Comparison of ENCODE assay signal across 8 mouse cellular contexts in the genomic region with DNA sequence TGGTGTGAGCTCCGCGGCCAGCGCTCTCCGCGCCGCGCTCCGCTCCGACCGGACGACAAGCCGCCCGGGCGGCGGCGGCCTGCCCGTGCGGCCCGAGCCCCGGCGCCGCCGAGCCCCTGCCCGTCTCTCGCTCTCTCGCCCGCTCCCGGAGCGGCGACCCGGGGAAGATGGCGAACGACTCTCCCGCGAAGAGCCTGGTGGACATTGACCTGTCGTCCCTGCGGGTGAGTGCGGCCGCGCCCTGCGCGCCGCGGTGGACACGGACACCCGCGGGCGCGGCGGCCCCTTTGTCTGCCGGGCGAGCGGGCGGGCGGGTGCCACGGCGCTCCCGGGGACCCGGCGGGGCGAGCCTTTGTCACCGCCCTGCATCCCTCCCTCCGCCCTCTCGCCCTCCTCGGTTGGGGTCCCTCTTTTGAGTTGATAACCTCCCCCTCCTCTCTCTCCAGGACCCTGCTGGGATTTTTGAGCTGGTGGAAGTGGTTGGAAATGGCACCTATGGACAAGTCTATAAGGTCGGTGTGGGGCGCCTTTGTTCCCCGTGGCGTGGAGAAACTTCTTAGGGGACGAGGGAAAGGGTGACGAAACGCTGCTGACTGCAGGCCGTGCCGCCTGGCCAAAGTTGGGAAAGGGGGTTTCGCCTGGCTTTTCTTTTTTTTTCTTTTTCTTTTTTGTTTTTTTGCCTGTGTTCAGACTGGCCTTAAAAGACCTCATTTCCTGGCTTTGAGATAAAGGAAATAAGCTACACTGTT. TPM values are rescaled to one million over a fixed set of nuclear protein-coding genes. Genes with fewer than 3 reads are reported as not detected.
DNase-seq lines count a peak whose midpoint lies in the region; ATAC-seq and TF ChIP-seq lines count a peak whose summit lies in the region.

No protein-coding gene starts in this region.

- no peaks in the 10 kb centered on the region for H3K27me3 ChIP-seq in forebrain, embryonic 13.5 days
- H3K27me3 ChIP-seq in midbrain, embryonic 11.5 days (ENCODE audit: control insufficient read depth, insufficient read depth, low read length): no peaks in the 10 kb centered on the region
- H3K27me3 ChIP-seq in splenic B cell, adult 2 months (ENCODE audit: control insufficient read depth, insufficient read depth, low read length, poor library complexity, severe bottlenecking): no peaks in the 10 kb centered on the region

- peak overlapping the region; percentile 83 for H3K4me2 ChIP-seq in forebrain, embryonic 13.5 days
- peak overlapping the region; percentile 91 for H3K4me2 ChIP-seq in midbrain, embryonic 11.5 days

- H3K4me3 ChIP-seq in layer of hippocampus, adult 2 months: peak overlapping the region; percentile 83
- H3K4me3 ChIP-seq in brown adipose tissue, adult 24 weeks (ENCODE audit: insufficient read depth, low read depth, low read length): peak overlapping the region; percentile 99
- H3K4me3 ChIP-seq in forebrain, embryonic 13.5 days: peak overlapping the region; percentile 96
- H3K4me3 ChIP-seq in midbrain, embryonic 11.5 days (ENCODE audit: low read depth, low read length): peak overlapping the region; percentile 97

- TF ChIP-seq CTCF in layer of hippocampus, adult 2 months (conservative IDR thresholded peaks at IDR 0.05): no peak

- peak overlapping the region; percentile 100 for H3K9ac ChIP-seq in forebrain, embryonic 13.5 days
- H3K9ac ChIP-seq in midbrain, embryonic 11.5 days (ENCODE audit: low read length): peak overlapping the region; percentile 100

- peaks cover 18% of the 10 kb centered on the region for H3K4me1 ChIP-seq in brown adipose tissue, adult 24 weeks (ENCODE audit: control insufficient read depth, insufficient read depth, insufficient read length, low read length)
- peaks cover 43% of the 10 kb centered on the region for H3K4me1 ChIP-seq in forebrain, embryonic 13.5 days
- peaks cover 29% of the 10 kb centered on the region for H3K4me1 ChIP-seq in midbrain, embryonic 11.5 days (ENCODE audit: control insufficient read depth, insufficient read depth, low read length)

- ATAC-seq in forebrain, embryonic 13.5 days: peak; percentile 26
- peak; percentile 54 for ATAC-seq in midbrain, embryonic 11.5 days (ENCODE audit: low FRiP score)

- DNase-seq in layer of hippocampus, adult 2 months (ENCODE audit: low spot score in 2 of 2): no peak
- no peak for DNase-seq in layer of hippocampus, adult 9-11 months
- peak; percentile 59 to 82 for DNase-seq in heart, postnatal 36 days
- peak; percentile 39 to 46 for DNase-seq in left cerebral cortex, postnatal 25 days (ENCODE audit: low spot score in 2 of 2)
- peak; percentile 98 for DNase-seq in midbrain, embryonic 11.5 days (ENCODE audit: low spot score, missing footprints)
- peak; percentile 31 for DNase-seq in splenic B cell, adult 2 months (ENCODE audit: low read depth, low spot score)

- under 1% methylated on average over 48 of the region's 75 CpGs for WGBS in forebrain, embryonic 13.5 days
- under 1% methylated on average over 46 of the region's 75 CpGs for WGBS in midbrain, embryonic 11.5 days

- intact Hi-C loops in heart, postnatal 36 days (cut with DNase I): loop anchor here (2.0 to 10.0 kb wide), 4 partner anchors 32 to 216 kb away; no protein-coding TSS in a partner anchor
- intact Hi-C loops in left cerebral cortex, postnatal 25 days (cut with DNase I): loop anchor here (2.0 to 5.0 kb wide), 4 partner anchors 36 to 344 kb away; no protein-coding TSS in a partner anchor

- H3K9me3 ChIP-seq in forebrain, embryonic 13.5 days (replicated peaks): no peaks in the 10 kb centered on the region
- no peaks in the 10 kb centered on the region for H3K9me3 ChIP-seq in midbrain, embryonic 11.5 days (ENCODE audit: control insufficient read depth, low read length)

- peaks cover 20% of the 10 kb centered on the region for H3K36me3 ChIP-seq in forebrain, embryonic 13.5 days (ENCODE audit: poor library complexity, severe bottlenecking)
- H3K36me3 ChIP-seq in midbrain, embryonic 11.5 days (ENCODE audit: control insufficient read depth, insufficient read depth, low read length): no peaks in the 10 kb centered on the region
- no peaks in the 10 kb centered on the region for H3K36me3 ChIP-seq in splenic B cell, adult 2 months (ENCODE audit: control insufficient read depth, insufficient read depth, low read length, poor library complexity, severe bottlenecking)

- peak overlapping the region; percentile 90 for H3K27ac ChIP-seq in layer of hippocampus, adult 2 months
- peak overlapping the region; percentile 98 for H3K27ac ChIP-seq in brown adipose tissue, adult 24 weeks (replicated peaks; ENCODE audit: low read depth, low read length)
- H3K27ac ChIP-seq in forebrain, embryonic 13.5 days: peak overlapping the region; percentile 99
- H3K27ac ChIP-seq in midbrain, embryonic 11.5 days (ENCODE audit: low read depth, low read length): peak overlapping the region; percentile 98

RNA-seq across cellular contexts. Expression of a gene that starts 0.5 kb away (rescaled TPM):
- 100 to 1,000 TPM; 134 to 145 TPM for total RNA-seq in layer of hippocampus, adult 2 months (2021)
- 51.3 and 54.7 TPM in 2 replicates for polyA plus RNA-seq in brown adipose tissue, adult 24 weeks (2012; ENCODE audit: insufficient read depth, insufficient read length, missing spikeins)
- 49.9 and 50.0 TPM in 2 replicates for polyA plus RNA-seq in forebrain, embryonic 13.5 days (2015; fragmentation: Nextera tagmentation; extraction: Ambion mirVana)
- total RNA-seq in heart, postnatal 36 days (2021): 100 to 1,000 TPM; 158 to 163 TPM
- 100 to 1,000 TPM; 115 to 131 TPM for total RNA-seq in left cerebral cortex, postnatal 25 days (2021)
- 30.7 and 33.7 TPM in 2 replicates for polyA plus RNA-seq in midbrain, embryonic 11.5 days (2014; fragmentation: Nextera tagmentation; extraction: Ambion mirVana)

Comparison
In these comparisons a context has a peak if more than half of its experiments do, and no peak if none do; other contexts are left out.
1. DNase-seq: peak in heart, postnatal 36 days (2 of 2), left cerebral cortex, postnatal 25 days (2 of 2), midbrain, embryonic 11.5 days (single experiment) and splenic B cell, adult 2 months (single experiment); none in layer of hippocampus, adult 2 months (0 of 2) and layer of hippocampus, adult 9-11 months (single experiment).
2. Peak in every context shown above with its lines, with median percentiles within 50 percentile points of each other: H3K27ac ChIP-seq and H3K4me3 ChIP-seq.